Mouse (Mus musculus): ENCODE results near the gene Gm42878. TPM values are rescaled to one million over a fixed set of nuclear protein-coding genes. Genes with fewer than 3 reads are reported as not detected.

The Gm42878 gene
- polyA plus RNA-seq, 1 experiment from 2014 or later = not detected

GRCm38 (mm10) chr5:121583765-121584501 is 38.7 kb upstream of the Gm42878 start:
- Histone ChIP-seq H3K36me3 (peaks cover 11% of the 10 kb centered on the region), H3K9me3 (replicated peaks) (no peaks in the 10 kb centered on the region), H3K9ac (no peak overlapping the region), H3K27me3 (no peaks in the 10 kb centered on the region), H3K4me2 (replicated peaks) (no peak overlapping the region), H3K4me3 (no peak overlapping the region), H3K4me1 (0 out of 2 replicates have a peak, but pooled peaks cover 5% of the 10 kb centered on the region), H3K27ac (no peak overlapping the region)
- ATAC-seq (ENCODE audit: low FRiP score) = no peak
- whole genome bisulfite sequencing = 58% methylated on average over 12 of the region's 12 CpGs

GRCm38 (mm10) chr5:121581945-121582344 is 36.7 kb upstream of the Gm42878 start:
- Histone ChIP-seq H3K4me3 (no peak overlapping the region), H3K4me2 (replicated peaks) (no peak overlapping the region), H3K27ac (no peak overlapping the region), H3K4me1 (0 out of 2 replicates have a peak, but pooled peaks cover 5% of the 10 kb centered on the region), H3K27me3 (no peaks in the 10 kb centered on the region), H3K36me3 (peaks cover 19% of the 10 kb centered on the region), H3K9ac (no peak overlapping the region), H3K9me3 (replicated peaks) (no peaks in the 10 kb centered on the region)
- 91% methylated on average over 8 of the region's 8 CpGs for WGBS
- ATAC-seq (ENCODE audit: low FRiP score) = no peak

DNA sequence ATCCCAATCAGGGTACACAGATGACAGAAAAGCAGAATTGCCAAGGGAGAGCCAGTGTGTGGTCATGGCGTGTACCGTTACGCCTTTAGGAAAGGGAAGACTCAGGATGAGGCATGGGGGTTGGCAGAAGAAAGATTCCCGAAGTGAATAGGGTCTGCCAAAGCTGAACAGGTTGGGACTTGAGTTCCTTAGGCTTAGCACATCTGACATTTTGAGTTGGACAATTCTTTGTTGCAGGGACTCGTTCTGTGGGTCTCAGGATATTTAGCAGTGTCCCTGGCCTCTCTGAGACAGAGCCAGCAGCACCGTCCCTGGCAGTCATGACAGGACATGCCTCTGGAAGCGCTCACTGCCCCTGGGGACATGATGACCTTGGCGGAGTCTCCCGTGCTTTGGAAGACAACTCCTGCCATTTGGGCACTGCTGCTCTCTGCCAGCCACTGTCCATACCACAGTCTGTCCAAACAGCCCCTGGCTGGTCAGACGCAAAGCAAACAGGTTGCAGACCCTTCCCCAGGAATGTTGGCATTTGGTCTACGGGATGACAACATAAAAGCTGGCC is 31.7 kb upstream of the Gm42878 start:
- Histone ChIP-seq H3K27me3 (no peaks in the 10 kb centered on the region), H3K36me3 (peaks cover 28% of the 10 kb centered on the region), H3K4me3 (no peak overlapping the region), H3K4me2 (replicated peaks) (no peak overlapping the region), H3K4me1 (no peaks in the 10 kb centered on the region), H3K9me3 (replicated peaks) (no peaks in the 10 kb centered on the region), H3K9ac (no peak overlapping the region), H3K27ac (no peak overlapping the region)
- 88% methylated on average over 11 of the region's 11 CpGs for WGBS
- ATAC-seq (ENCODE audit: low FRiP score) = no peak

DNA sequence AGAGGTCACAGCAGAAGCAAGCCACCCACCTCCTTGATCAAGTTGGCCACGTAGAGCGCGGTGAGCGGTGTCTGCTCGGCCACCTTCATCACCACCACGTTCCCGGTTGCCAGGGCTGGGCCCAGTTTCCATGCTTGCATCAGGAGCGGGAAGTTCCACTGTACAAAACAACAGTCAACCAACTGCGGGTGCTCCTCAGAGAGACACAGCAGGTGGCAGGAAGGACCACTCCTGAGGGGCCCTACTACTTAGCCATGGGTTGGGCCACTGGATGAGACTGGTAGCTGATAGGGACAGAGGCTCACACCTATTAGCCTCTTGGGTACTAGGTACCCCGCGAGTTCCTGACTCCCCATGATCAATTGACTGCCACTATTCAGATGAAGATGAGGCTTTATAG is 30.6 kb upstream of the Gm42878 start:
- no peak for ATAC-seq (ENCODE audit: low FRiP score)
- Histone ChIP-seq H3K27me3 (no peaks in the 10 kb centered on the region), H3K36me3 (peaks cover 33% of the 10 kb centered on the region), H3K4me1 (no peaks in the 10 kb centered on the region), H3K9me3 (replicated peaks) (no peaks in the 10 kb centered on the region), H3K9ac (no peak overlapping the region), H3K27ac (no peak overlapping the region), H3K4me2 (replicated peaks) (no peak overlapping the region), H3K4me3 (no peak overlapping the region)
- 94% methylated on average over 11 of the region's 11 CpGs for WGBS

DNA sequence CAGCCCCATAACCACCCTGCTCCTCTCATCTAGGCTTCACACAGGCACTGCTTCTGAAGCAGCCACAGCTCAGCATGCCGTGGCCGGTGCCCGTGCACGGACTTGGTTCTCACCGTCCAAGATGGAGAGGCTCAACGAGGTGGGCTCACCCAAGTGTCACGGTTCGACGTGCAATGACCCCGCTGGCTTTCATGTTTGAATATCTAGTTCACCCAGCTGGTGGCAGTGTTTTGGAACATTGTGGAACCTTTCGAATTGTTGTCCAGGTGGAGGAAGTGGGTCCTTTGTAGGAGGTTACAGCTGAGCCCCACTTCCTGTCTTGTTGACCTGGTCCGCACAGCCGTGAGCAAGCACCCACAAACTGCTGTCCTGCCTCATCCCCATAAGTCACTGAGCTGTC is 28.9 kb upstream of the Gm42878 start:
- Histone ChIP-seq H3K9me3 (replicated peaks) (no peaks in the 10 kb centered on the region), H3K9ac (no peak overlapping the region), H3K4me3 (no peak overlapping the region), H3K4me2 (replicated peaks) (no peak overlapping the region), H3K27me3 (no peaks in the 10 kb centered on the region), H3K36me3 (peaks cover 34% of the 10 kb centered on the region), H3K27ac (no peak overlapping the region), H3K4me1 (no peaks in the 10 kb centered on the region)
- ATAC-seq (ENCODE audit: low FRiP score) = no peak
- 93% methylated on average over 13 of the region's 13 CpGs for WGBS

DNA sequence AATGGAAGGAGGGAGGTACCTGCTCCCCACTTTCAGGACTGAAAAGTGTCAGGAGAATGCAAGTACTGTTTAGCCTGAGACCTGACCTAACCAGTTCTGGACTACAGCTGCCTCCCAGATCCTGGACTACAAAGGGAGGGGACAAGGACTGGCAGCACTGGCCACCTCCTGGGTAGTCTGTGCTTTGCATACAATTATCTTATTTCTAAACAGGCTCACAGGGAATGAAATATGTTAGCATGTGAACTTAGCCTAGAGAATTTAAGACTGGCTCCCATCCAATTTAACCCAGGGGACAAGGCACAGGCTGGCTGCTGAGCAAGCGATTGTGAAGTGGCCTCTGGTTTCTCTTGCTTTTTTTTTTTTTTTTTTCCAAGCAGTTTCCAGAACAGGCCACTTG is 25.5 kb upstream of the Gm42878 start:
- Histone ChIP-seq H3K4me3 (no peak overlapping the region), H3K27me3 (no peaks in the 10 kb centered on the region), H3K9me3 (replicated peaks) (no peaks in the 10 kb centered on the region), H3K27ac (no peak overlapping the region), H3K4me1 (no peaks in the 10 kb centered on the region), H3K36me3 (peaks cover 31% of the 10 kb centered on the region), H3K4me2 (replicated peaks) (no peak overlapping the region), H3K9ac (no peak overlapping the region)
- 75% methylated on average over 1 of the region's 1 CpGs for WGBS
- ATAC-seq (ENCODE audit: low FRiP score) = no peak

DNA sequence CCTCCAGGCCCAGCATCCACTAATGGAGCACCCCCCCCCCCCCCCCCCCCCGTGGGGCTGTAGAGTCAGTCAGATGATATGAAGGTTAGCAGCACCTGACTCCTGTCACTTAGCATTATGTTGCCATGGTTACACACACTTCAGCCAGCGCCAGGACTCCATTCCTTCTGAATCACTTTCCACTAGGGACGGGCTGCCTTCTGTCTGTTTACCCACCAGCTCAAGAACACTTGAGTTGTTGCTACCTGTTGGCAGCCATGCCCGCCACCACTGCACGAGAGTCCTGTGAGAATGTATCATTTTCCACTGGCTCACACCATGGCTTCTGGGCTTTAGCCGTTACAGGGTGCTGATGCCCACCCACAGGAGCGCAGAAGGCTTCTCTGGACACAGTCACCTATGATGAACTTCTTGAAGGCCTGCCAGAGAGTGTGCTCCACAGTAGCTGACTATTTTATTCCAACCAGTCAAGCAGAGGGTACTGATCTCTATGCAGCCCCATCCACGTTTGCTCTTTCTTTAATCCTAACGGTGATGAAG is 24.7 kb upstream of the Gm42878 start:
- Histone ChIP-seq H3K4me2 (replicated peaks) (no peak overlapping the region), H3K9ac (no peak overlapping the region), H3K36me3 (peaks cover 31% of the 10 kb centered on the region), H3K27ac (no peak overlapping the region), H3K27me3 (no peaks in the 10 kb centered on the region), H3K9me3 (replicated peaks) (no peaks in the 10 kb centered on the region), H3K4me3 (no peak overlapping the region), H3K4me1 (no peaks in the 10 kb centered on the region)
- 81% methylated on average over 8 of the region's 9 CpGs for WGBS
- no peak for ATAC-seq (ENCODE audit: low FRiP score)

GRCm38 (mm10) chr5:121566035-121566681 is 20.9 kb upstream of the Gm42878 start:
- no peak overlapping the region for H3K4me3 ChIP-seq
- 0 out of 2 replicates have a peak, but pooled peaks cover 5% of the 10 kb centered on the region for H3K4me1 ChIP-seq
- no peak overlapping the region for H3K4me2 ChIP-seq (replicated peaks)
- peaks cover 19% of the 10 kb centered on the region for H3K36me3 ChIP-seq
- 89% methylated on average over 16 of the region's 16 CpGs for WGBS
- H3K27ac ChIP-seq = no peak overlapping the region
- ATAC-seq (ENCODE audit: low FRiP score) = no peak
- H3K9me3 ChIP-seq (replicated peaks) = no peaks in the 10 kb centered on the region
- no peak overlapping the region for H3K9ac ChIP-seq
- H3K27me3 ChIP-seq = no peaks in the 10 kb centered on the region

DNA sequence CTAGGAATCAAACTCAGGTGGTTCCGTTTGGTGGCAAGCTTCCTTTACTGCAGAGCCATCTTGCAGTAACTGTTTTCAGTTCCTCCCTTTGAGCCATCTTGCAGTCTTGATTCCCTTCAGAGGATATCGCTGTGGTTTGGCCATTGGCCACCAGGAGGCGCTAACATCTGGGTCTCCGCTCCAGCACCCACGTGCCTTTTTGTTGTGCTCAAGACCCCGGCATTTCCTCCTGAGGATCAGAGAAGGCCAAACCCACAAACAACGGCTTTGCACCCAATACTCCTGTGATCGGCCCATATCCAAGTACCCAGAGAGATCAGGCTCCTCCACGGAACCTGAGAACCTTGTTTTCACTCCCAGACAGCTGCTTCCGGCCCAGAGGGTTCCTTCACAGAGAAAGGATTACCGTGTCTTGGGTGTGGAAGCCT is 19.2 kb upstream of the Gm42878 start:
- H3K9ac ChIP-seq = peak overlapping the region; percentile 13; the same call in 1 of the 2 replicates
- 15% methylated on average over 11 of the region's 11 CpGs for WGBS
- peak overlapping the region; percentile 38 for H3K4me2 ChIP-seq (replicated peaks)
- H3K4me1 ChIP-seq = 0 out of 2 replicates have a peak, but pooled peaks cover 5% of the 10 kb centered on the region
- no peak overlapping the region for H3K4me3 ChIP-seq
- H3K9me3 ChIP-seq (replicated peaks) = no peaks in the 10 kb centered on the region
- ATAC-seq (ENCODE audit: low FRiP score) = no peak
- H3K27ac ChIP-seq = no peak overlapping the region
- peaks cover 7% of the 10 kb centered on the region for H3K36me3 ChIP-seq
- no peaks in the 10 kb centered on the region for H3K27me3 ChIP-seq

GRCm38 (mm10) chr5:121562436-121562835 is 17.2 kb upstream of the Gm42878 start:
- ATAC-seq (ENCODE audit: low FRiP score) = no peak
- no peak overlapping the region for H3K4me3 ChIP-seq
- 90% methylated on average over 3 of the region's 3 CpGs for WGBS
- no peak overlapping the region for H3K4me2 ChIP-seq (replicated peaks)
- H3K36me3 ChIP-seq = no peaks in the 10 kb centered on the region
- no peak overlapping the region for H3K27ac ChIP-seq
- 0 out of 2 replicates have a peak, but pooled peaks cover 5% of the 10 kb centered on the region for H3K4me1 ChIP-seq
- no peak overlapping the region for H3K9ac ChIP-seq
- H3K9me3 ChIP-seq (replicated peaks) = no peaks in the 10 kb centered on the region
- H3K27me3 ChIP-seq = no peaks in the 10 kb centered on the region

DNA sequence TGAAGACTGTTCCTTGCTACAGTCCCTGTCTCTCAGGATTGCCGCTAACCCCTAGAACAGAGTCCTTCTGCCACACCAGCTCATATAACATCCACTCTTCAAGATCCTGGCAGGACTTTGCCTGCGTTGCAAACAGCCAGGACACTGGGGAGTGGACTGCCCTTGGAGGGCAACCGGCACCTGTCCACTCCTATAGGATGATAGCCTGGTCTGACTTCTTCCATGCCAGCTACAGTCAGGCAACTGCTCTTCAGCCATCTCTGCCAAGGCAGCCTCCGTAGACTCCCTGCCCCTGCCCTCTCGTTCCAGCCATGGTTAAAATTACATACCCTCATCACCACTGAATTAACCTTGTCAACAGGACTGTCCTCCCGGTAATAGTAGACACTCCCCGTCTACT is 3.9 kb upstream of the Gm42878 start:
- Histone ChIP-seq H3K9ac (no peak overlapping the region), H3K27ac (no peak overlapping the region), H3K4me3 (no peak overlapping the region), H3K36me3 (no peaks in the 10 kb centered on the region), H3K9me3 (replicated peaks) (no peaks in the 10 kb centered on the region), H3K27me3 (peaks cover under 1% of the 10 kb centered on the region; the same call in 1 of the 2 replicates), H3K4me2 (replicated peaks) (no peak overlapping the region), H3K4me1 (peaks cover 12% of the 10 kb centered on the region)
- no peak for ATAC-seq (ENCODE audit: low FRiP score)
- 89% methylated on average over 7 of the region's 7 CpGs for WGBS

DNA sequence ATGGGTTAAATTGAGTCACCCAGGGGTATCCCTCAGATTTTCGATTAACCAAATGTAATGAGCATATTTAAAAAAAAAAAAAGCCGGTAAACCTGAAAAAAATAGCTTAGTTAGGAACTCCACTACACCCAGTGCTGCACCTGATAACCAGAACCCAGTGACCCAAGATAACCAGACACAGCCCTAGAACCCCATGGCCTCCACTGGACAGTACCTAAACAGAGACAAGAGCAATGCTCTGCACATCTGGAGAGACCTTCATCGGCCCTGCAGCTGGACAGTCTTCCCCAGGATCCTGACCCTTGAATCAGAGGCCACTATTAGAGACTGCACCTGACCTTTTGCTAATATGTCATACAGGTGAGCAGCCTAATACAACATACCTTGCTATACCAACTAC is 1.8 kb upstream of the Gm42878 start:
- peaks cover 29% of the 10 kb centered on the region for H3K4me1 ChIP-seq
- no peaks in the 10 kb centered on the region for H3K27me3 ChIP-seq
- ATAC-seq (ENCODE audit: low FRiP score) = no peak
- H3K4me2 ChIP-seq (replicated peaks) = no peak overlapping the region
- H3K4me3 ChIP-seq = no peak overlapping the region
- H3K9ac ChIP-seq = no peak overlapping the region
- WGBS = 92% methylated on average over 3 of the region's 3 CpGs
- H3K36me3 ChIP-seq = no peaks in the 10 kb centered on the region
- H3K27ac ChIP-seq = no peak overlapping the region
- no peaks in the 10 kb centered on the region for H3K9me3 ChIP-seq (replicated peaks)

All from hindbrain, embryonic 12.5 days (tissue).